Mouse (Mus musculus) frontal cortex, postnatal 25 days (tissue): ENCODE measurements around the gene Ccdc88a.
"Not testable (repeated sequence)": the region's sequence is repeated elsewhere in the genome, so short reads cannot be mapped to it uniquely, and the experiment has no call there.

ENCODE experiments used
- DNase-seq, 2 experiments: peaks; one replicate each; pipeline ENCODE4 v3.0.0; 2022; ENCODE audit warnings: low spot score in 2 of 2

Gene Ccdc88a

DNA sequence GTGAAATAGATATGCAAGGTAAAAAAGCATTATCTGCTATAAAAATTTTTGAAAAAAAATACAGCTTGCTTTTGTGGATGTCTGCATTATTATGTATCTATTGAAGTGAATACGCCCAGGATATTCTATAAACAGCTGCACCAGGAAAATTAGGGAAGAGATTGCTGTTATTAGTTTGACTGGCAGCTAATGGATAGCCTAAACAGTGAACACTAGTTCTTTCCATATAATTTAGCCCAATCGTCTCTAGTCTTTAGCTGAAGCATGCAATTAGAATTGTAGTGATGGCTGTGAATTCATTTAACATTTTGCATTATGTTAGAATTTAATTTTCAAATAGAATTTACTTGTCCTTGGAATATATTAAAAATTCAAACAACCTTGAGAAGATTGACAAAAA, 75.3 kb downstream of the Ccdc88a start:
- DNase-seq, result no peak

GRCm38 (mm10) chr11:29474676-29475075, 101.2 kb downstream of the Ccdc88a start:
- DNase-seq, result no peak

GRCm38 (mm10) chr11:29493135-29493534, 119.7 kb downstream of the Ccdc88a start:
- no peak for DNase-seq

- DNase-seq, result no peak
Measured at GRCm38 (mm10) chr11:29496962-29497361, 123.5 kb downstream of the Ccdc88a start.

- no peak for DNase-seq
Measured at GRCm38 (mm10) chr11:29503948-29504893, 130.8 kb downstream of the Ccdc88a start.

- DNase-seq, result no peak
Measured at GRCm38 (mm10) chr11:29504899-29505625, 131.6 kb downstream of the Ccdc88a start.

- DNase-seq, result no peak
Measured at GRCm38 (mm10) chr11:29509421-29509820, 136.0 kb downstream of the Ccdc88a start.

GRCm38 (mm10) chr11:29512818-29513535, 139.5 kb downstream of the Ccdc88a start:
- DNase-seq, result no peak

GRCm38 (mm10) chr11:29514325-29514681, 140.8 kb downstream of the Ccdc88a start:
- no peak for DNase-seq

- DNase-seq, result peak; percentile 40 to 61
Measured at GRCm38 (mm10) chr11:29514682-29515412, 141.4 kb downstream of the Ccdc88a start, which contains the start of gene Prorsd1. Prorsd1 (minus strand) TSS chr11:29515033.

GRCm38 (mm10) chr11:29525988-29526794, 152.7 kb downstream of the Ccdc88a start, which contains the start of gene Mtif2:
Mtif2 (plus strand) TSS chr11:29526408.
- peak; percentile 62 to 71 for DNase-seq

- no peak for DNase-seq
Measured at GRCm38 (mm10) chr11:29538201-29538600, 164.7 kb downstream of the Ccdc88a start.

DNA sequence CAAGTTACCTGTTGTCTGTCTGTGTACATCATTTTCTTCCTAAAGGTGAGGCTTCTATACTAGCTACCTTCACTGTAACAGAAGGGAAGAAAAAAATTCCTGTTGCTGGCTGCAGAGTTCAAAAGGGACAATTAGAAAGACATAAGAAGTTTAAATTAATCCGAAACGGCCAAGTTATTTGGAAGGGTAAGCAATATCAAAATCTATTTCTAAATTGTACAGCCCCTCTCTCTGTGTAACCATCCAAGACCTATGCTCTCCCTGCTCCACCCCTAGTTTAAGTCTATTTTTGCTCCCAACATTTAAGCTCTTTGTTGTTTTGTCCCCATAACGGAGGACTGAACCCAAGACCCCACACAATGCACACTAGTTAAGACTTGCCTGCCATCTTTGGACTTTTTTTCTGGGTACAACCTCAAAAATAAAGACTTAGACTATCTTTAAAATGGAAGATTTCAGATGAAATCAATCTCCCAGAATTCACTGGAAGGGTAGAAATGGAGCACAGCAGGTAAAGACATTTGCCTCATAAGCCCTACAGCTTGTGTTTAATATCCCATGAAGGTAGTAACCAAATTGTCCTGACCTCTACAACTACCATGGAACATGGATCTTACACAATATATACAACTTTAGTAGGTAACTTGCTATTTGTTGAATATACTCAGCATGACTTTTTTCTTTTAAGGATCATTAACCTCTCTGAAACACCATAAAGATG, 170.9 kb downstream of the Ccdc88a start:
- no peak for DNase-seq

GRCm38 (mm10) chr11:29545150-29545752, 171.8 kb downstream of the Ccdc88a start:
- not testable (repeated sequence) for DNase-seq

DNA sequence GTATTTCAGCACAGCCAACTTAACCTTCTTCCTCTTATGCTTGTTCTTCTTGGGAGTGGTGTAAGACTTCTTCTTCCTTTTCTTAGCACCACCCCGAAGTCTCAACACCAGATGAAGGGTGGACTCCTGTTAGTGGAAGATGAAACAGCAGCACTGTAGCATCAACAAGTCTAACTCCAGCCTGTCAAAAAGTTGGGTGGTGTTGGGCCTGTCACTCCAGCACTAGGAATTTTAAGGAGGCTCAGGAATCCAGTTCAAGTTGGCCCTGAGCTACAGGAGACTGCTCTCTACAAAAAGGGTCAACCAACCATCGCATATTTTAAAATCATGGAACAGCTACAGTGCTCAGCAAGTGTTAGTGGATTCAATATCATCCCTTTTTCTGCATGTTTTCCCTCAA, 172.8 kb downstream of the Ccdc88a start:
- DNase-seq, result not testable (repeated sequence)

GRCm38 (mm10) chr11:29546762-29547161, 173.3 kb downstream of the Ccdc88a start:
- no peak for DNase-seq

DNA sequence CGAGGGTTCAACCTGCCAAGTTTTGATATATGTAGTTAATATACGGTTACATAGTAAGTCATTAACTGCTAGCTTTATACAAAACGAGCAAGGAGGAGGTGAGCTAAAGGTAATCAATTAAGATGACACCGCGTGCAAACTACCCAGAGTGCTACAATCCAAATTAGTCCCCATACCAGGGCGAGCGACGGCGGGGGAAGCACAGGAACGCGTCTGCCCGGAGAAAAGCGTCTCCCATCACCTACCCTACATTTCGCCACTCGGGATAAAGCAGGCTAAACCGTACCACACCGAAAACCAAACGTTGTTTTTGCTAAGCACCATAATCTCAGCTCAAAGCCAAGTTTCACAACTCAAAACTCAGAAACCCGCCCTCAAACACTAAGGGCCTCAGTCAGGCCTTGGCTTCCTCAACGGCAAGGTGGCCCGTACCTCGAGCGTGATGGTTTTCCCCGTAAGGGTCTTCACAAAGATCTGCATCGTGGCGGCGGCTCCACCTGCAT, 173.8 kb downstream of the Ccdc88a start:
- DNase-seq, result no peak

- peak; percentile 85 to 92 for DNase-seq
Measured at GRCm38 (mm10) chr11:29547752-29548503, 174.5 kb downstream of the Ccdc88a start, which contains the start of the genes Clhc1 and Rps27a. Clhc1 (plus strand) TSS chr11:29547950. Rps27a (minus strand) TSS chr11:29548109.
